Mouse (Mus musculus): ENCODE data around the gene Phactr2. TPM values are rescaled to one million over a fixed set of nuclear protein-coding genes. Genes with fewer than 3 reads are reported as not detected.
"Not testable (repeated sequence)": the region's sequence is repeated elsewhere in the genome, so short reads cannot be mapped to it uniquely, and the experiment has no call there.

Gene Phactr2
- total and polyA plus RNA-seq, 3 experiments, result 0.08 to 0.49 (median 0.31) TPM

- Histone ChIP-seq H3K4me2 (ENCODE audit: insufficient read depth, low read depth, poor library complexity, severe bottlenecking) (peak overlapping the region; percentile 73), H3K79me2 (replicated peaks; ENCODE audit: control insufficient read depth, extremely low read depth, insufficient read depth, poor library complexity, severe bottlenecking) (no peaks in the 10 kb centered on the region), H3K27ac (ENCODE audit: insufficient read depth, low read depth) (no peak overlapping the region), H3K36me3 (replicated peaks in 1 of 2; ENCODE audit: control insufficient read depth in 1 of 2, insufficient read depth in 1 of 2, low read length in 1 of 2) (no peaks in the 10 kb centered on the region), H3K9ac (ENCODE audit: insufficient read depth, low read depth) (no peak overlapping the region), H3K9me3 (replicated peaks; ENCODE audit: low read length) (no peaks in the 10 kb centered on the region), H3K4me1 (ENCODE audit: control insufficient read depth in 1 of 2, insufficient read depth in 2 of 2) (peaks cover 3 to 21% of the 10 kb centered on the region in 2 experiments; a peak in 3 of 4 replicates), H3K4me3 (replicated peaks in 1 of 3; ENCODE audit: low read depth in 2 of 3, low read length in 2 of 3, poor library complexity in 1 of 3) (peak overlapping the region in 2 of 3 experiments; percentile 48 to 52), H3K27me3 (replicated peaks) (peaks cover 4% of the 10 kb centered on the region)
- dilution Hi-C loops (cut with MboI; ENCODE audit: extremely low pct_ligation_motif_present, extremely low pct_unique_long_range_greater_than_20kb, low sequenced_read_pairs) (no loop called here), in situ Hi-C loops (cut with MboI; ENCODE audit: low pct_ligation_motif_present, low pct_unique_long_range_greater_than_20kb, low sequenced_read_pairs) (no loop called here)
- no peak for DNase-seq (ENCODE audit: extremely low read depth)
- TF ChIP-seq ELF1 (IDR thresholded peaks at IDR 0.05; ENCODE audit: low read depth, low read length), result no peak
These were observed 350 bp upstream of the Phactr2 start for GRCm38 (mm10) chr10:13474568-13474955.

- Histone ChIP-seq H3K79me2 (replicated peaks; ENCODE audit: control insufficient read depth, extremely low read depth, insufficient read depth, poor library complexity, severe bottlenecking) (no peaks in the 10 kb centered on the region), H3K9me3 (replicated peaks; ENCODE audit: low read length) (no peaks in the 10 kb centered on the region), H3K4me2 (ENCODE audit: insufficient read depth, low read depth, poor library complexity, severe bottlenecking) (no peak overlapping the region), H3K36me3 (replicated peaks in 1 of 2; ENCODE audit: control insufficient read depth in 1 of 2, insufficient read depth in 1 of 2, low read length in 1 of 2) (no peaks in the 10 kb centered on the region), H3K9ac (ENCODE audit: insufficient read depth, low read depth) (no peak overlapping the region), H3K27me3 (replicated peaks) (peaks cover 4% of the 10 kb centered on the region), H3K4me1 (ENCODE audit: control insufficient read depth in 1 of 2, insufficient read depth in 2 of 2) (peaks cover 5 to 32% of the 10 kb centered on the region in 2 experiments; a peak in 3 of 4 replicates), H3K27ac (ENCODE audit: insufficient read depth, low read depth) (no peak overlapping the region), H3K4me3 (replicated peaks in 1 of 3; ENCODE audit: low read depth in 2 of 3, low read length in 2 of 3, poor library complexity in 1 of 3) (no peak overlapping the region)
- dilution Hi-C loops (cut with MboI; ENCODE audit: extremely low pct_ligation_motif_present, extremely low pct_unique_long_range_greater_than_20kb, low sequenced_read_pairs) (no loop called here), in situ Hi-C loops (cut with MboI; ENCODE audit: low pct_ligation_motif_present, low pct_unique_long_range_greater_than_20kb, low sequenced_read_pairs) (no loop called here)
- TF ChIP-seq ZC3H11A (IDR thresholded peaks at IDR 0.05; ENCODE audit: low read depth, low read length), result no peak
- TF ChIP-seq CHD2 (IDR thresholded peaks at IDR 0.05; ENCODE audit: low read length), result no peak
- no peak for TF ChIP-seq USF1 (IDR thresholded peaks at IDR 0.05; ENCODE audit: low read depth, low read length)
- no peak for TF ChIP-seq KAT2A (IDR thresholded peaks at IDR 0.05; ENCODE audit: insufficient replicate concordance, low read length)
- DNase-seq (ENCODE audit: extremely low read depth), result no peak
These were observed 852 bp downstream of the Phactr2 start for GRCm38 (mm10) chr10:13473287-13473832.

- Histone ChIP-seq H3K27me3 (replicated peaks) (peaks cover 4% of the 10 kb centered on the region), H3K9ac (ENCODE audit: insufficient read depth, low read depth) (no peak overlapping the region), H3K79me2 (replicated peaks; ENCODE audit: control insufficient read depth, extremely low read depth, insufficient read depth, poor library complexity, severe bottlenecking) (no peaks in the 10 kb centered on the region), H3K4me2 (ENCODE audit: insufficient read depth, low read depth, poor library complexity, severe bottlenecking) (no peak overlapping the region), H3K4me1 (ENCODE audit: control insufficient read depth in 1 of 2, insufficient read depth in 2 of 2) (peaks cover 6 to 32% of the 10 kb centered on the region in 2 experiments; a peak in 3 of 4 replicates), H3K36me3 (replicated peaks in 1 of 2; ENCODE audit: control insufficient read depth in 1 of 2, insufficient read depth in 1 of 2, low read length in 1 of 2) (no peaks in the 10 kb centered on the region), H3K4me3 (replicated peaks in 1 of 3; ENCODE audit: low read depth in 2 of 3, low read length in 2 of 3, poor library complexity in 1 of 3) (no peak overlapping the region), H3K27ac (ENCODE audit: insufficient read depth, low read depth) (no peak overlapping the region), H3K9me3 (replicated peaks; ENCODE audit: low read length) (no peaks in the 10 kb centered on the region)
- dilution Hi-C loops (cut with MboI; ENCODE audit: extremely low pct_ligation_motif_present, extremely low pct_unique_long_range_greater_than_20kb, low sequenced_read_pairs), result no loop called here
- DNase-seq (ENCODE audit: extremely low read depth), result peak; percentile 65
- in situ Hi-C loops (cut with MboI; ENCODE audit: low pct_ligation_motif_present, low pct_unique_long_range_greater_than_20kb, low sequenced_read_pairs), result no loop called here
- TF ChIP-seq UBTF (IDR thresholded peaks at IDR 0.05; ENCODE audit: low read depth, low read length), result no peak
- TF ChIP-seq TBP (conservative IDR thresholded peaks at IDR 0.05; ENCODE audit: low read depth, low read length), result no peak
- no peak for TF ChIP-seq USF1 (IDR thresholded peaks at IDR 0.05; ENCODE audit: low read depth, low read length)
- no peak for TF ChIP-seq CHD2 (IDR thresholded peaks at IDR 0.05; ENCODE audit: low read length)
- no peak for TF ChIP-seq IRF4 (IDR thresholded peaks at IDR 0.05; ENCODE audit: low read depth, low read length)
- no peak for TF ChIP-seq POLR2AphosphoS2 (IDR thresholded peaks at IDR 0.05; ENCODE audit: low read depth, low read length)
- no peak for TF ChIP-seq MEF2A (IDR thresholded peaks at IDR 0.05; ENCODE audit: borderline replicate concordance, low read depth, low read length)
- TF ChIP-seq CTCF (conservative IDR thresholded peaks at IDR 0.05 in 1 of 2, IDR thresholded peaks at IDR 0.05 in 1 of 2; ENCODE audit: low read depth in 2 of 2, low read length in 2 of 2), result no peak
These were observed 4.0 kb downstream of the Phactr2 start for GRCm38 (mm10) chr10:13470236-13470635.

- in situ Hi-C loops (cut with MboI; ENCODE audit: low pct_ligation_motif_present, low pct_unique_long_range_greater_than_20kb, low sequenced_read_pairs); H3K27ac ChIP-seq (ENCODE audit: insufficient read depth, low read depth); DNase-seq (ENCODE audit: extremely low read depth); dilution Hi-C loops (cut with MboI; ENCODE audit: extremely low pct_ligation_motif_present, extremely low pct_unique_long_range_greater_than_20kb, low sequenced_read_pairs); H3K9me3 ChIP-seq (replicated peaks; ENCODE audit: low read length); H3K36me3 ChIP-seq (replicated peaks in 1 of 2; ENCODE audit: control insufficient read depth in 1 of 2, insufficient read depth in 1 of 2, low read length in 1 of 2); H3K9ac ChIP-seq (ENCODE audit: insufficient read depth, low read depth); H3K4me3 ChIP-seq (replicated peaks in 1 of 3; ENCODE audit: low read depth in 2 of 3, low read length in 2 of 3, poor library complexity in 1 of 3); H3K27me3 ChIP-seq (replicated peaks); H3K4me2 ChIP-seq (ENCODE audit: insufficient read depth, low read depth, poor library complexity, severe bottlenecking); H3K79me2 ChIP-seq (replicated peaks; ENCODE audit: control insufficient read depth, extremely low read depth, insufficient read depth, poor library complexity, severe bottlenecking): not testable (repeated sequence)
- H3K4me1 ChIP-seq (ENCODE audit: control insufficient read depth in 1 of 2, insufficient read depth in 2 of 2), result peaks cover 2 to 29% of the 10 kb centered on the region in 2 experiments; a peak in 2 of 4 replicates
These were observed 6.1 kb downstream of the Phactr2 start for GRCm38 (mm10) chr10:13468025-13468529.
